Mouse (Mus musculus): ENCODE results near the gene Nos1.

The Nos1 gene

GRCm38 (mm10) chr5:117955675-117956420 is 175.0 kb downstream of the Nos1 start:
- DNase-seq (ENCODE audit: low read depth, low spot score) = no peak

GRCm38 (mm10) chr5:117964750-117965149 is 183.9 kb downstream of the Nos1 start:
- no peak for DNase-seq (ENCODE audit: low read depth, low spot score)

GRCm38 (mm10) chr5:117966956-117967355 is 186.1 kb downstream of the Nos1 start:
- DNase-seq (ENCODE audit: low read depth, low spot score) = no peak

GRCm38 (mm10) chr5:117967659-117968069 is 186.8 kb downstream of the Nos1 start:
- no peak for DNase-seq (ENCODE audit: low read depth, low spot score)

- no peak for DNase-seq (ENCODE audit: low read depth, low spot score)
Observed at GRCm38 (mm10) chr5:117969681-117970427, 189.0 kb downstream of the Nos1 start.

- no peak for DNase-seq (ENCODE audit: low read depth, low spot score)
Observed at GRCm38 (mm10) chr5:117976263-117976656, 195.4 kb downstream of the Nos1 start.

- peak; percentile 83 for DNase-seq (ENCODE audit: low read depth, low spot score)
Observed at GRCm38 (mm10) chr5:117976657-117977500, 196.0 kb downstream of the Nos1 start, which contains the start of gene Fbxo21. Fbxo21 (plus strand) TSS chr5:117976730.

- no peak for DNase-seq (ENCODE audit: low read depth, low spot score)
Observed at GRCm38 (mm10) chr5:117977501-117978158, 196.8 kb downstream of the Nos1 start.

- no peak for DNase-seq (ENCODE audit: low read depth, low spot score)
Observed at GRCm38 (mm10) chr5:117978159-117978697, 197.4 kb downstream of the Nos1 start.

- DNase-seq (ENCODE audit: low read depth, low spot score) = no peak
Observed at GRCm38 (mm10) chr5:117979082-117979481, 198.2 kb downstream of the Nos1 start.

- DNase-seq (ENCODE audit: low read depth, low spot score) = no peak
Observed at GRCm38 (mm10) chr5:117980921-117981320, 200.1 kb downstream of the Nos1 start.

- no peak for DNase-seq (ENCODE audit: low read depth, low spot score)
Observed at GRCm38 (mm10) chr5:117981943-117982342, 201.1 kb downstream of the Nos1 start.

- peak; percentile 67 for DNase-seq (ENCODE audit: low read depth, low spot score)
Observed at GRCm38 (mm10) chr5:117986327-117986726, 205.5 kb downstream of the Nos1 start.

GRCm38 (mm10) chr5:117987891-117988290 is 207.1 kb downstream of the Nos1 start:
- peak; percentile 57 for DNase-seq (ENCODE audit: low read depth, low spot score)

- DNase-seq (ENCODE audit: low read depth, low spot score) = no peak
Observed at GRCm38 (mm10) chr5:117988367-117988766, 207.5 kb downstream of the Nos1 start.

- DNase-seq (ENCODE audit: low read depth, low spot score) = peak; percentile 65
Observed at GRCm38 (mm10) chr5:117989773-117990172, 208.9 kb downstream of the Nos1 start.

GRCm38 (mm10) chr5:117990957-117991356 is 210.1 kb downstream of the Nos1 start:
- no peak for DNase-seq (ENCODE audit: low read depth, low spot score)

- no peak for DNase-seq (ENCODE audit: low read depth, low spot score)
Observed at GRCm38 (mm10) chr5:117993550-117993949, 212.7 kb downstream of the Nos1 start.

GRCm38 (mm10) chr5:117995372-117995901 is 214.6 kb downstream of the Nos1 start:
- no peak for DNase-seq (ENCODE audit: low read depth, low spot score)

GRCm38 (mm10) chr5:117995911-117996310 is 215.1 kb downstream of the Nos1 start:
- no peak for DNase-seq (ENCODE audit: low read depth, low spot score)

- DNase-seq (ENCODE audit: low read depth, low spot score) = no peak
Observed at GRCm38 (mm10) chr5:117996581-117996980, 215.7 kb downstream of the Nos1 start.
